Mouse (Mus musculus): ENCODE data around the gene Ralgps1.

DNA sequence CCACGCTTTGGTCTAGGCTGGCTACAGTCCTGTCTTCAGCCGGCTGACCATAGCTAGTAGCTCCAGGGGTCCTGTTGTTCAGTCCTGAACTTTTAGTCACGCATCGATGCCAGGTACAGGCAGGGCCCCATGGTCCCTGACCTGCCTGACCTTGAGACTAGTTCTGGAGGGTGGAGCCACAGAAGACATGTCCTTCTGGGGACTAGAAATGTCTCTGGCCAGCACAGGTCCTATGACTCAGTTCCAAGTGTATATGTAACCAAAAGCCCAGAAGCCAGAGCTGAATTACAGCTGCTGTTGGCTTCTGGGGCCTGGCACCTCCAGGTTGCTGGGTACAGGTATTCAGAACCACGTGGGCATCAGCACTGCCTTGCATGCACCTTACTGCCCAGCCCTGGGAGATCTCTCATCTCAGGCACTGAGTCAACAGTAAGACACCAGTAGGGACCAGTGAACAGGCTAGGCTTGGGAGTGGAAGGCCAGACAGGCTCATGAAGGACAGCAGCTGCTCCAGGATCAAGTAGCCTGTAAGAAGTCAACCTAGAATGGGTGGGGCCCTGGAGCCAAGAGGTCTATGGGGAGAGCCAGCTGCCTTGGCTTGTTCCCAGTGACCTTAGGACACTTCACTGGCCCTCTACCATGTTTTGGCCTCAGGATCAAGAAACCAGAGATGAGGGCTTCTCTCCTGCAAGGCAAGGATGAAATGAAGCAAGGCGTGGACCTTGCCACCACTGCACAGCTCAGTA is 182.2 kb downstream of the Ralgps1 start:
- TF ChIP-seq CHD2 (IDR thresholded peaks at IDR 0.05; ENCODE audit: low read length) = no peak
- no peak for TF ChIP-seq CTCF (IDR thresholded peaks at IDR 0.05 in 2 of 3, conservative IDR thresholded peaks at IDR 0.05 in 1 of 3; ENCODE audit: control insufficient read depth in 1 of 3, insufficient read depth in 1 of 3, low read depth in 2 of 3, low read length in 3 of 3, poor library complexity in 1 of 3, severe bottlenecking in 1 of 3)
- no peak for TF ChIP-seq USF1 (IDR thresholded peaks at IDR 0.05; ENCODE audit: low read depth, low read length)
- TF ChIP-seq POLR2AphosphoS2 (IDR thresholded peaks at IDR 0.05; ENCODE audit: low read length) = no peak
- no peak for TF ChIP-seq JUND (IDR thresholded peaks at IDR 0.05; ENCODE audit: low read depth, low read length)
- TF ChIP-seq MAX (IDR thresholded peaks at IDR 0.05; ENCODE audit: low read length) = no peak
- TF ChIP-seq HCFC1 (IDR thresholded peaks at IDR 0.05; ENCODE audit: low read depth, low read length) = no peak
- TF ChIP-seq POLR2A (IDR thresholded peaks at IDR 0.05; ENCODE audit: control insufficient read depth in 1 of 2, insufficient read depth in 1 of 2, low read depth in 1 of 2, low read length in 2 of 2, poor library complexity in 1 of 2) = no peak

Data from MEL (cell line).